Mouse (Mus musculus): ENCODE measurements around the gene Sel1l3.

The Sel1l3 gene

GRCm38 (mm10) chr5:53172908-53173307 is 40.8 kb downstream of the Sel1l3 start:
- peak; percentile 93 for DNase-seq

GRCm38 (mm10) chr5:53172256-53172636 is 41.5 kb downstream of the Sel1l3 start:
- no peak for DNase-seq

GRCm38 (mm10) chr5:53171611-53172255 is 42.0 kb downstream of the Sel1l3 start:
- DNase-seq: no peak

- DNase-seq: no peak
These were observed 46.2 kb downstream of the Sel1l3 start for GRCm38 (mm10) chr5:53167564-53167963.

GRCm38 (mm10) chr5:53165672-53166071 is 48.1 kb downstream of the Sel1l3 start:
- no peak for DNase-seq

- DNase-seq: no peak
These were observed 51.3 kb downstream of the Sel1l3 start for GRCm38 (mm10) chr5:53162436-53162835.

- DNase-seq: no peak
These were observed 52.1 kb downstream of the Sel1l3 start for GRCm38 (mm10) chr5:53161506-53162186.

GRCm38 (mm10) chr5:53160207-53160606 is 53.5 kb downstream of the Sel1l3 start:
- no peak for DNase-seq

- peak; percentile 23 for DNase-seq
These were observed 54.1 kb downstream of the Sel1l3 start for GRCm38 (mm10) chr5:53159631-53160030.

- DNase-seq: peak; percentile 54
These were observed 54.6 kb downstream of the Sel1l3 start for GRCm38 (mm10) chr5:53159166-53159565.

GRCm38 (mm10) chr5:53155985-53156679 is 57.6 kb downstream of the Sel1l3 start:
- DNase-seq: peak; percentile 52

- DNase-seq: no peak
These were observed 59.2 kb downstream of the Sel1l3 start for GRCm38 (mm10) chr5:53154501-53154900.

GRCm38 (mm10) chr5:53154078-53154477 is 59.6 kb downstream of the Sel1l3 start:
- no peak for DNase-seq

GRCm38 (mm10) chr5:53153144-53153543 is 60.6 kb downstream of the Sel1l3 start:
- DNase-seq: no peak

- DNase-seq: no peak
These were observed 62.3 kb downstream of the Sel1l3 start for GRCm38 (mm10) chr5:53151379-53151960.

- no peak for DNase-seq
These were observed 64.6 kb downstream of the Sel1l3 start for GRCm38 (mm10) chr5:53148960-53149685.

- no peak for DNase-seq
These were observed 65.4 kb downstream of the Sel1l3 start for GRCm38 (mm10) chr5:53148160-53148923.

GRCm38 (mm10) chr5:53147418-53147817 is 66.3 kb downstream of the Sel1l3 start:
- peak; percentile 36 for DNase-seq

GRCm38 (mm10) chr5:53146684-53147061 is 67.1 kb downstream of the Sel1l3 start:
- no peak for DNase-seq

GRCm38 (mm10) chr5:53146049-53146683 is 67.6 kb downstream of the Sel1l3 start:
- no peak for DNase-seq

- DNase-seq: no peak
These were observed 71.1 kb downstream of the Sel1l3 start for GRCm38 (mm10) chr5:53142587-53142986.

Measured in kidney, adult 9 months (tissue).